Mouse (Mus musculus) mouse trophoblast stem cell (cell line): ENCODE measurements around the gene Ddx56.

ENCODE experiments used
- in situ Hi-C, 2 experiments: fragments of 300-500 bp; cut with MseI, MboI; formaldehyde crosslinking; loops; 2 replicates in 1 of 2; 3 replicates in 1 of 2; pipeline ENCODE4 v1.15.1; 2025

The Ddx56 gene

DNA sequence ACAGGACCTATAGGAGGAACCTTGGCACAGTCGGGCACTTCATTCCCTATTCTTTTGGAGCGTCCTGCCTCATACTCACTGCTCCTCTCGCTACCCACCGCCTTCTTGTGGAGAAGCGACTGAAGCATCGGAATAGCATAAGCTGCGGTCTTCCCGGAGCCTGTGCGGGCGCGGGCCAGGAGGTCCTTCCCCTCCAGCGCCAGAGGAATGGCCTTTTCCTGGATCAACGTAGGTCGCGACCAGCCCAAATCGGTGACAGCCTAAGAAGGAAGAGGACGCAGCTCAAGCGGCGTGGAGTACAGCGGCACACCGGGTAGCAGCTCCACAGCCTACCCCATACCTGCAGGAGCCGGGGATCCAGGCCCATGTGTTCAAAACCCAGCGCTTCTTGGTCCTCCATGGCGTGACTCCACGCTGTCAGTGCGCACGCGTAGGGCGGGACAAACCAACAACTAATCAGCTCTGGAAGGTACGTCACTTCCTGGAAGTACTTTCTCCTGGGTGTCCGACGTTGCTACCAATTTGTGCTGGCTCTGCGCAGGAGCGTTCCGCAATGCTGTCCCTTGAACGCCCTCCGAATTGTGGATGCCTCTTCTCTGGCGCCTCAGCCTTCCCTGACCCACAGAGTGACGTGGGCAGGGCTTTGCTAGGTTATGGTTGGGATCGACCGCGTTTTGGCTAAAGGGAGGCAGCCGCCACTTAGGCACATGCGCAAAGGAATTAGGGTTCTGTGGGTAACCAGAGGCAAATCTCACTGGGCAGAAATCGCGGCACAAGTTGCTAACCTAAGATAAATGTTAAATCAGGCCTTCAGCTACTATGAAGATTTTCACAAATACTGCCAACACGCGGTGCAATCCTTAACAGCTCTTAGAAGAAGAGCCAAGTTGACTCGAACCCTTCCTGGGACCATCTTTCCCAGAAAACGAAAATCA is at the start of gene Ddx56:
Gene Ddx56, minus strand, starts transcription at position 453 of the 935 bp plus-strand sequence.
- in situ Hi-C loops, result no loop called here

DNA sequence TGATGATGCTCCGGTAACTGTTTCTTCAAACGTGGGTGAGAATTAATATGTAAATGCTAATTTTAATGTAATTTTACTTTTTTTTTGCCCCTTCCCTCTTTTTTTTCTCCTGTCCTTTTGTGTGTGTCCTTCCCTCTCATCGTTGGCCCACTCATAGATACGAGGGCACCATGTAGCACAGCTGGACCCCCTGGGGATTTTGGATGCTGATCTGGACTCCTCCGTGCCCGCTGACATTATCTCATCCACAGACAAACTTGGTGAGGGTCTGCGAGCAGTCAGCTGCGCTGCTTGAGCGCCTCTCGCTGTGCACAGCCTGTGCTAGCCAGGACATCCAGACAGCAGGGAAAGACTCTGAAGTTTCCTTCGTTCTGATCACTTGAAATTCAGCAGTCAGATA is 49.2 kb upstream of the Ddx56 start:
- in situ Hi-C loops, result no loop called here

DNA sequence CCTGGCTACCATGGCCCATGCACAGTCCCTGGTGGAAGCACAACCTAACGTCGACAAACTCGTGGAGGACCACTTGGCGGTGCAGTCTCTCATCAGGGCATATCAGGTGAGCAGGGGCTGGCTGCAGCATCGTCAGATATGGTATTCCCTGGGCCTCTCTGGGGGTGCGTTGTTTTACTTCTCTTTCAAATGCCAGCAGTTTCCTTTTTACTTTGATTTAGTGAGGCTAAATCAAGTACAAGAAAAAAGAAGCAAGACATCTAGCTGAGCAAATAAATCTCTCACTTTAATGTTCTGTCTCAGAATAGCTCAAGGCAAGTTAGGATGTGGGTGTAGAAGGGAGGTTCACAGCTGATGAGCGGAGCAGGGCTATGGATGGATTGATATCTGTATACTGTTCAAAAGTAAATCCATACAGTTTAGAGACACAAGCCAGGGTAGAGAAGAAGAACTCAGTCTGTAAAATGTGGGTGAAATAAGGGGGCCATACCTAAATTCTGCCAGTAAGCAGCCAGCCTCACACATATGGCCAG is 46.4 kb upstream of the Ddx56 start:
- in situ Hi-C loops, result no loop called here

DNA sequence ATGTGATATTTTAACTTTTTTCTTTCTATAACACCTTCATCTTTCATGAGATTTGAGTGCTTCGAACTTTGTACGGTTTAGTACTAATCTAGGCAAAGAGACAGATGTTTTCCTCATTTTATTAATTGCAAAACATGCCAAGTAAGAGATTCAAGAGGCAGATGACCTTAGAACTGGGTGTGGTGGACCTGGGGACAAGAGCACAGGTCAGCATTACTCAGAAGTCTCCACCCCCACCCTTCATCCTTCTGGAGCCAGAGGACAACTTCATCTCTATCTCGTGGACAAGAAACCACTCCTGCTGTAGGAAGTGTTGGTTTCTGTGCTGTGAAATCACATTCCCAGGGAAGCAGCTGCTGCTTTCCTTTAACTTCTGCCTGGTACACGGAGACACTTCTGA is 40.6 kb upstream of the Ddx56 start:
- in situ Hi-C loops, result no loop called here

DNA sequence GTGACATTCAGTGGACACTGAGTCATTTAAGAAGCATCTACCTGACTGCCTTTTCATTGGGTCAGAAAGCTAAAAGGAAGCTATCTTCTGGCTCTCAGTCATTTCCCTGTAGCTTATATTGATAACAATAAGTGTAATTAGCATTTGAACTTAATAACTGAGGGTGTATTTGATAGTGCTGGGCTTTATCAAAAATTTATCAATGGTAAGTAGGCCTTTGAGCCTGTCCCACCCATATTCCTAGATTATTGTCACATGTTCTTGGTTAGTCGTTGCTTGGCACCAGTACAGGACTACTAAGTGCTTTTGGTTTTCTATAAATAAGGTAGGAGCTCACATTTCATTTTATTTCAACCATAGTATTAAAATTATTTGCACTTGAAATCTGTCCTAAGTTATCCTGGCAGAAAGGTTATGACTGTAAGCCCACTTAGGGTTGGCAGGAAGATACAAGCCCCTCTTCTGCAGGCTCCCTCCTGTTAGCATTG is 38.4 kb upstream of the Ddx56 start:
- in situ Hi-C loops, result no loop called here

DNA sequence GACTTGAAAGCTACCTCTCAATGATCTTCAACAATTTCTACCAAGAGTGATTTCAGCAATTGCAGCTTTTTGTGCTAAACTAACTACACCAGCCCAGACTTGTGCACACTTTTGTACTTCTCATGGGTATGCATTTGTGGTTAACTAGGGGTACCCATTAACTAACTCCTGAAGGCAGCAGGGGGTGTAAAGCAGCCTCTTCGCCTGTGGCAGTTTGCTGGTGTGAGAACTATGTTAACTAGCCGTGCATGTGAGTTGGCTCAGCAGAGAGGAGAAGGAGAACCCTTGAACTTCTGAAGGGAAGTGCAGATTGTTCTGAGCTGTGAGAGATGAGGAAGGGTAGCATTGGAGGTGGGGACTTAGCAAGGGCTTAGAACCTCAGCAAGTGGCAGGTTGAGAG is 35.2 kb upstream of the Ddx56 start:
- in situ Hi-C loops, result no loop called here

DNA sequence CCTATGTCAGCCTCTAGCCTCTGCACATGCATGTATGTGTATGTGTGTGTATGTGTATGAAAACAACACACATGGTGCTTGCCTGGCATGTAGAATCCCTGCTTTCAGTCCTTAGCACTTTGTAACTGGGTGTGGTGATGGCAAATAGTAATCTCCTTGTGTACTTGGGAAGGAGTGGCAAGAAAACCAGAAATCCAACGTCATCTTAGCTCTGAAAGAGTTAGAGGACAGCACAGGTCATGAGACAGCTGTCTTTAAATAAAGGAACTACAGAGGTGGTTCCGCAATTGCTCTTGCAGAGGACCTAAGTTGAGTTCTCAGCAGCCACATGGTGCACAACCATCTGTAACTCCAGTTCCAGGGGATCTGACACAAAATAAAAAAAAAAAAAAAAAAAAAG is 31.9 kb upstream of the Ddx56 start:
- in situ Hi-C loops, result no loop called here

DNA sequence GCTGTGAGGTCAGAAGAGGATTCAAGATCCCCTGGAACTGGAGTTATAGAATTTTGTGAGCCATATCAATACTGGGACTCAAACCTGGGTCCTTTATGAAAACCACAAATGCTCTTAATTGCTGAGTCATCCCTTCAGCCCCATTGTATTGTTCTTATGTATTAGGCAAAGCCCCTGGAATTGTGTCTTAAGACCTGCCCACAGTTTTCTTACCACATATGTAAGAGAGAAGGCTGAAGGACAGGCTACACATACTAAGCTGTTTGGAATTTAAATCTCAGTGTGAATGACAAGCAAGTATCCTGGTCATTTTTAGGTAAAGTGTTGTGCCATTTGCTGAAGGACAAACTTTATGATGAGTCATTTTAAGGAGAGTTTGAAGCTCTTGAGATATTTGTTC is 28.5 kb upstream of the Ddx56 start:
- in situ Hi-C loops, result no loop called here

DNA sequence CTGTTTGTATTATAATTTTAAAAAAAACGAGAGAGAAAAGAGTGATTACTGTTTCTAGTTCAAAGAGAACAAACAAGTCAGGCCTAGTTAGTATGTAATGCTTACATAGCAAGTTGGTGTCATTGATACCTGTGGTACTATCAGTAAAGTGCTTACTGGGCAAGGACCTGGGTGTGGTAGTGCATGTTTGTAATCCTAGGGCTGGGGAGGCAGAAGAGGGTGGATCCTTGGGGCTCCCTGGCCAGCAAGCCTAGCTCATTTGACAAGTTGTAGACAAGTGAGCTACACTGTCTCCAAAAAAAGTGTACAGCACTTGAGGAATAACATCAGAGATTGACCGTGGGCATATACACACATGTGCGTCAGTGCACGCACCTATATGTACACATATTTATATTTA is 27.1 kb upstream of the Ddx56 start:
- in situ Hi-C loops, result no loop called here

DNA sequence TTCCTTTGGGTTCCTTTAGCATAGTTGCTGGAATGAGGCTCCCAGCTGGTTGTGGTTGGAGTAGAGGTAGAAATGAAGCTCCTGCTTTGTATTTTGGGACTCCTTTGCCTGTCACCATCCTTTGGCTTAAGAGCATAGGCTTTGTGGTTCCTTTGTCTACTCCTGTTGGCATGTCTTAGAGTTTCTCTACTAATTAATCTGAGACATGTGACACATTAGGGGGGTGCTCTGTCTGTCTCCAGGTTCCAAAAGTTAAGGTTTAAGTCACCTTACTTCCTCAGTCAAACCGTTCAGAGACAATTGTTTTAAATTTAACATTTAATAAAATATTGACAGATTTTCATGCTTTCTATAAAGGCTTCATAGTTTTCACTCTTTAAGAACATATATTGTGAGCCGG is 26.0 kb upstream of the Ddx56 start:
- in situ Hi-C loops, result no loop called here

DNA sequence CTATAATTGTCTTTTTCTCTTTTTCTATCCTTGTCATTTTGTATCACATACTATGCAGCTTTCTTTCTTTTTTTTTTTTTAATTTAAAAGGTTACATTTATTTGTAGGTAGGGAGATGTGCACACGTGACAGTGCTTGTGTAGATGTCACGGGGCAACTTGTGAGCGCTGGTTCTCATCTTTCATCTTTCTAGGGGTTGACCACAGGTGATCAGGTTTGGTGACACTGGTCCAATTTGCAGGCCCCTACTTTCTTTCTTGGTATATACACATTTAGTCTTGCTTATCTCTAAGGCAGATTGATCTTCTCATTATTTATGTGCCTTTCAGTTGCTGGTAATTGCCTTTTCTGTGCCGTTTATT is 25.4 kb upstream of the Ddx56 start:
- in situ Hi-C loops, result no loop called here

DNA sequence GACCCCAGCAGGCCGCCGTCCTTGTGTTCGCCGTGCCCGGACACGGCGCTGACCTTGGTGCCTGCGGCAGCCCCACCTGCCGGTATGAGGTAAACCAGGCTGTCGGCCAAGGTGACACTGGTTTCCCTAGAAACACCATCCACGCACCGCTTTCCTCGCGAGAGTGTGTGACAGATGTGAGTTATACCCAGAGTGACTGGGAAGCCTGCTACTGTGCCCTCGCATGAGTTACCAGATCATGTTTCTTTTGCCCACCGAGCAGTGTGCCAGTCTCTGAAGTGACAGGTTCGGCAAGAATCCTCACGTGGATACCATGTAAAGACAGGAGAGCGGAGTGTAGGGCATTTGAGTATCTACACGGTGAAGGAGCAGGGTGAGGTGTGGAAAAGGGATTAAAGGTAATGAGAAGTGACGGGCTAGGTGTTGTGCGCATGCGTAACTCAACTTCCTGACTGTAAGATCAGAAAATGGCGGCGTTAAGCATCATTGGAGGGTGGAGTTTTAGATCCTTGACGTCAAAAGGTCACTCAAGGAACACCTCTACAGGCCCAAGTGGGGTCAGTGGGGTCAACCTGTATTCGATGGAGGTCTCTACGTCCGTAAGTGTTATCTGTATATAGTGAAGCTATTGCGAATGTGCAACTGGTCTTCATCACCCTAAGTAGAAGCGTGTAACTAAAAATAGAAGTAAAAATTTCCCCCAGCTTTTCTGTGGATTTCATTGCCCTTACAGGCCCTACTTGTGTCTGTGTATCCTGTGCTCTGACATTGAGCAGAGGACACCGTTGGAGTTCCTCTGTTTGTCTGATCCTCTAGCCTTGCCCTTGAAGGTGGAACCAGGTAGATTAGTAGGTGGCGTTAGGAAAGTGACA is 24.8 kb upstream of the Ddx56 start:
- in situ Hi-C loops, result no loop called here

DNA sequence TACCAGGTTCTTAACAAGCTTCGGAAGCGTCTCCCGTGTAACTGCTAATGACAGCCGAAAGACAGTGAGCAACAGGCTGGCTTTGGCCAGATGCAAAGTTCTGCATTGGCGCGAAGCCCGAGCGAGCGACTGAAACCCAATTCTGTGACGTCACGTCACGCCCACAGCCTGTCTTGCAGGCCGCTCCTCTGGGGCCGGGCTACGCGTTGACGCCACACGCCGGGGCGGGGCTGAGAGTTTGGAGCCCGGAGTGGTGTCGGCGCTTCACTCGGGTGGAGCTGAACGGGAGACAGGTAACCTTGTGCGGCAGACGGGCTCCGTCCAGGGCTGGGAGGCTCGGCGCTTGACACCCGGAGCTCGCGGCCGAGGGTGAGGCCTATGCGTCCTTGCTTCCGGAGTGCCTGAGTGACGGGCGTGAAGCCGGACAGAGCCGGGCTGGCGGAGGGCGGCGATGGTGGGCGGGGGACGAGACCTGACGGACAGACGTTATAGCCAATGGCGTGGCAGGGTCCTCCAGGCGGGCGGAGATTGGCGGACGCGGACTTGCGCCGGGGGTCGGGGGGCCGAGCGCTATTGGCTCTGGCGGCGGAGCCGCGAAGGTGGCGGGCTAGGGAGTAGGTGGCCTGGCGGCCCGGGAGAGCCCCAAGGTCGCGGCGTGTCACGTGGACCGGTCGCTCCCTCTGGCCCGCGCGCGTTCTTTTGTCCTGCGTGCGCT is 24.0 kb upstream of the Ddx56 start, which contains the start of gene Ogdh:
Gene Ogdh, plus strand, starts transcription at position 233 of the 715 bp plus-strand sequence.
- in situ Hi-C loops, result no loop called here

DNA sequence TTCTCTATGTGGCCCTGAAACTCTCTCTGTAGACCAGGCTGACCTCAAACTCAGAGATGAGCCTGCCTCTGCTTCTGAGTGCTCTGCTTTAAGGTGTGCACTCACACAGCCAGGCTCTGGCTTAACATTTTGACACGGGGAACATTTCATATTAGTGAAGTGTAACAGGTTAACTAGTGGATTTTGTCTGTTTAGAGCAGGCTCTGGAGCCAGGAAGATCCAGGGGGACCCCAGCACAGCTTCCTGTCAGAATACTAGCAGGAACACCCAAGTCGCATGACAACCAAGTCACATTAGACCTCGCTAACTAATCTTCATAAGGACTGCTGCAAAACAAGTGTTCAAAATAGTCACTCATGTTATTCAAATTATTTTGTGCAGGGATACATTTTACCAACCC is 23.3 kb upstream of the Ddx56 start:
- in situ Hi-C loops, result no loop called here

DNA sequence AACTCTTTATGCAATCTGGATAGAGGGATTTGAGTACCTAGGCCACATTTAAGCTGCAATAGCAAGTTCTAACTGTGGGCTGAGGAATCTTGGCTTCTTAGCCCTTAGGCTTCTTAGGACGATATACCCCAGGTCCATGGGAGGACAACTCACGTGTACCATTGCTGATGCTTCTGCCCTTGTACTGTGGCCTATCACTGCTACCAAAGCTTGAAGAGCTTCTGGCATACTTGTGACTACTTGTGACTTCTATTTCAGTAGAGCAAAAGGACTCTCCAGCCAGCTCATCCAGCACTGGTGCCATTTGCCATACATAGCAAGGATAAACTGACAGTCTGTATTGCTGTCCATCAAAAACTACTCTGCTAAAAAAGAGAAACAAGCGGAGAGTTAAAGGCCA is 22.6 kb upstream of the Ddx56 start:
- in situ Hi-C loops, result no loop called here

DNA sequence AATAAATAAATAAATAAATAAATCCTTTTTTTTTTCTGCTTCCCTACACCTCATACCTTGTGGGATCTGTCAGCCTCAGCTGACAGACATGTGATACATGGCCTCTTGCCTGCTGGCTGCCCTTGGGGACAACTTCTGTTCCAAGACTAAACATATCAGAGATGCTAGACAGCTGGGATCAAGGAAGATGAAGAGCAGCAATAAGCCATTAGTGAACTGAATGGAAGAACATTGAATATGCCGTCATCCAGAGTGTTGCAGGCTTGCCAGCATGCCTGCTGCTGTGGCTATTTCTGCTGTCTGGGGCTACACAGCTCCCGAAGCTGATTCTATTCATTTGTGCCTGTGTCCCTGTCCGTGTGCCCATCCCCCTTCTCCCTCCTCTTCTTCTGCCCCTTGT is 15.4 kb upstream of the Ddx56 start:
- in situ Hi-C loops, result no loop called here

DNA sequence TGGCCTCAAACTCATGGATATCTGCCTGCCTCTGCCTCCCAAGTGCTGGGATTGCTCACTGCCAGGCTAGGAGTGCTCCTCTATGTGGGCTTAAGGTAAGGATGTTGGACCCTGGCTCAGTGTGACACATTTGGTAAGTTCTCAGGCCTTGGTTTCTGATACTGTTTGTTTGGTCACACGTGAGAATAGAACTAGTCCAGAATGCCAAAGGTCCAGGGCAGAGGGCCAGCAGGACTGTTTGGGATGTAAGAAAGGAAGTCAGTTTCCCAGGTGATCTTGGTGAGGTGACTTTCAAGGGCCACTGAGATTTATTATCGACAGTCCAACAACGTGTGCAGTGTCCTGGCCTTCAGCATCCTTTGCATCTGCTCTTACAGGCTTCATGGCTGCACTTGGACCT is 8.9 kb upstream of the Ddx56 start:
- in situ Hi-C loops, result no loop called here

DNA sequence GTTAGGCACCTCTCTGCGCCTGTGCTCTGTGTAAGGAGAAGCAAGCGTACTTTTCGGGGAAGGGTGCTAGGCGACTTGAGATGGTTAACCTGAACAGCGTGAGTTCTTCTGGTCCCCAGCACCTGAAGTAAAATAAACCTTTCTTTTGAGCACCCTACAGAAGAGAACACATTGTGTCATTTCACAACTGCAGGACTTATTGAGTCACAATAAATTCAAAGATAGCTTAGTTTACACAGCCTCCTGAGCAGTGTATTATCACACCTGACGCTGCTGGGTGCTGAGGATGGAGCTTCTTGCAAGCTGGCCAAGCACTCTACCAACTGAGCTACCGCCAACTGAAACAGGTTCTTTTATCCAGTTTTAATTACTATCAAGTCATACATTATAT is 7.5 kb upstream of the Ddx56 start:
- in situ Hi-C loops, result no loop called here

DNA sequence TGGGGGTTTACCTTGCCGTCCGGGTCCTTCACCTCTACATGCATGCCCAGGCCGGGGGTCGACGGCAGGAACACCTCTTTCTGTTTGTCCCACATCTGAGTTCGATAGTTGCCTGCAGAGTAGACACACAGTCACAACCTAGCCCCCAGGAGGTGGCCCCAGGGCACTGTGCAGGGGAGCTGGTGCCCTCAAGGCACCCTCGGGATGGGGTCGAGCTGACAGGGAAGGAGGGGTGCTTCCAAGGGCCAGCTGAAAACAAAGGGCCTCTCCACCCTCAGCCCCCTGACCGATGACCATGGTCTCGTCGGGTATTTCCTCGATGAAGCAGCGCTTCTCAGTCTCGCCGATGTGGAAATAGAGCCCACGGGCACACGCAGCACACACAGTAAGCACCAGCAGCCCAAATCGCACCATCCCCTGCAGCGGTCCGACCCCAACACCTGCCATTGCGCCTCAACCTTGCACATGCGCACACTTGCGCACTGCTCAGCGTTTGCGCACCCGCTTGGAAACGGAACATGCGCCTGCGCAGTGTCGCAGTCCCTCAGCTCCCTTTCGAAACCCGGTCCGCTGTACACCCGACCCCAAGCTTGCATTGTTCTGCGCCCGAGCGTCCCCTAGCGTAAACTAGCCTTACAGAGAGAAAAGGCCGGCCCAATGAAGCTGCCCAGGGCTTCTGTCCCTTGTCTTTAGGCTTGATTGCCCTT is 7.0 kb upstream of the Ddx56 start, which contains the start of gene Tmed4:
Gene Tmed4, minus strand, starts transcription at position 484 of the 707 bp plus-strand sequence.
- in situ Hi-C loops, result no loop called here

DNA sequence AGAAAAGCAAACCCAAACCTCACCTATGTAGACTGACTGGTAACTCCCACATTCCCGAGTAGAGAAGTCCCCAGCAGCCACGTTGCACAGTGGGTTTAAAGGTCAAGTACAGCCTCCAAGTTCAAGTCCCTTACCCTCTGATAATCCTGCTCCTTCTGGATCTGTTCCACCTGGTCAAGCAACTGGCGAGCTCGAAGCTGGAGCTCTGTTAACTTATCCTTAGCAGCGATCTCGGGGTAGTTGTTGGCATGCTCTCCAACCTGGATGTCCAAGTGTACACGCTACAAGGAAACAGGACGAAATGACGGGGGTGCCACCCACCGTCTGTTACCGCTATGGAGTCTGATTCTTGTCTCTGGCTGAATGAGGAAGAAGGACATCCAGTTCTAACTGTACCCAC is 6.0 kb upstream of the Ddx56 start:
- in situ Hi-C loops, result no loop called here

DNA sequence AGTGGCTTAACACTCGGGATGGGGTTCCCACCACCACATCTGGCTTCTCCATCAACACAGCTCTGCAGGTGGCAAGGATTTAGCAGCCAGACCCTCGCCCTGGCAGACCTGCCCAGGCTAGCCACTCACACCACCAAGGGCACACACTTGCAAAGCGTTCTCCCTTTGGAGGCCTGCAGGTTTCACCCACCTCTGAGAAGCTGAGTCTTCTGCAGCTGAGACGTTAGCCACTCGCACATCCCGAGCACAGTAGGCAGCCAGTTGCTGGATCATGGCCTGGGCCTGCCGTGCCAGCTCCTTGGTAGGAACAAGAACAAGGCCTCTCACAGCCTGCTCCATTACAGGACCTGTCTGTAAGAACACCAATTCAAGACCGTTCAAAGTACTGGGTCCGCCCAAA is 951 bp downstream of the Ddx56 start:
- in situ Hi-C loops, result no loop called here
